Mouse (Mus musculus) bone marrow macrophage, adult 2 months (primary cell): ENCODE measurements at regions not wholly inside any gene's neighbourhood (a gene's known extent, or its start where the extent isn't known, plus 50 kb on each side); places are given as distances from the start of the nearest gene placed in this dataset.

Experiments
- CTCF ChIP-seq: IDR thresholded peaks from 2 replicates; pipeline ENCODE4 v1.5.1; 2012; ENCODE audit warnings: low read depth, mild to moderate bottlenecking, low read length, moderate library complexity
- POLR2A ChIP-seq: IDR thresholded peaks from 2 replicates; pipeline ENCODE4 v1.6.1; 2012; ENCODE audit warnings: mild to moderate bottlenecking, low read depth, low read length, borderline replicate concordance

DNA sequence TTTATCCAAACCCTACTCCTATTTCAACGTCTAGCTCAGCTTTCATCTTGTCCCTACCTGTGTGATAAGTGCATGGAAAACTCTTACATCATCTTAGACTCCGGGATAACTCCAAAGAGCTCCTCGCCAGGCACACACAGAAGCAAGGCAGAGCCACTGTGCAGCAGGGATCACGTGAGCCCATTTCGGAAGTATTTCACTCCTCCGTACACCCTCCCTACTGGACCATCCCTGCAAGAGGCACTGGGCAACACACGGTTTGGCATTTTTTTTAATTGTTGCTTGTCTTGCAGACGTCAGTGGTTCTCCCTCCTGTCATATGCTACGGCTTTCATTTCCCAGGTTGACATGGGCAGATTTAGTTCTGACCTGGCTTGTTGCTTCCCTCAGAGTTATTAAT, 316.0 kb upstream of the Jarid2 start:
- TF ChIP-seq POLR2A (no peak), CTCF (no peak)
